Mouse (Mus musculus): Measurements from ENCODE around the gene Stmnd1.

- TF ChIP-seq CTCF (IDR thresholded peaks at IDR 0.05) = no peak
- TF ChIP-seq EP300 (IDR thresholded peaks at IDR 0.05) = no peak
Observed at GRCm38 (mm10) chr13:46349664-46350063, 76.1 kb downstream of the Stmnd1 start.
